Mouse (Mus musculus): ENCODE data around the gene Cryba2. TPM values are rescaled to one million over a fixed set of nuclear protein-coding genes. Genes with fewer than 3 reads are reported as not detected.

The Cryba2 gene
- polyA plus RNA-seq, 1 experiment from 2014 or later: not detected

DNA sequence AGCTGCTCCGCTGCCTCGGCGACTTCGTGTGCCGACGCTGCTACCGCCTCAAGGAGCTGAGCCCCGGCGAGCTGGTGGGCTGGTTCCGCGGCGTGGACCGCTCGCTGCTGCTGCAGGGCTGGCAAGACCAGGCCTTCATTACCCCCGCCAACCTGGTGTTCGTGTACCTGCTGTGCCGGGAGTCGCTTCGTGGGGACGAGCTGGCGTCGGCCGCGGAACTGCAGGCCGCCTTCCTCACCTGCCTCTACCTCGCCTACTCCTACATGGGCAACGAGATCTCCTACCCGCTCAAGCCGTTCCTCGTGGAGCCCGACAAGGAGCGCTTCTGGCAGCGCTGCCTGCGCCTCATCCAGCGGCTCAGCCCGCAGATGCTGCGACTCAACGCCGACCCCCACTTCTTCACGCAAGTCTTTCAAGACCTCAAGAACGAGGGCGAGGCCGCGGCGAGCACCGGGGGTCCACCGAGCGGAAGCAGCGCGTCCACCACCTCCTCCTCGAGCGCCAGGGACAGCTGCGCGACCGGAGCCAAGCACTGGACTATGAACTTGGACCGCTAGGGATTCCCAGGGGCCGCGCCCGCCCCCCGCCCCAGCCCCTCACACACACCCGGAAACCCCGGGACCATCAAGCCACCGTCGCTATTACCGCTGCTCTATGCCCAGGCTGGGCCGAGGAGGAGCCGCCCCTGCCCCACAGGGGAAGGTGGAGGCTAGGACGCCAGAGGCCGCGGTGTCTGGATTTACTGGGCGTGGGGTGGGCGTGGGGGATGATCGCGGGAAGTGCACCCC, 37.1 kb downstream of the Cryba2 start:
- H3K4me1 ChIP-seq: peaks cover 21% of the 10 kb centered on the region; the same call in 1 of the 2 replicates
- H3K9me3 ChIP-seq (replicated peaks): no peaks in the 10 kb centered on the region
- H3K4me3 ChIP-seq: peak overlapping the region; percentile 56
- peaks cover 99% of the 10 kb centered on the region for H3K27me3 ChIP-seq (replicated peaks)
- H3K36me3 ChIP-seq: no peaks in the 10 kb centered on the region
- no peak for ATAC-seq
- 2% methylated on average over 74 of the region's 74 CpGs for WGBS (ENCODE audit: insufficient replicate concordance)
- no peak overlapping the region for H3K27ac ChIP-seq
- no peak overlapping the region for H3K9ac ChIP-seq
- peak overlapping the region; percentile 72 for H3K4me2 ChIP-seq

DNA sequence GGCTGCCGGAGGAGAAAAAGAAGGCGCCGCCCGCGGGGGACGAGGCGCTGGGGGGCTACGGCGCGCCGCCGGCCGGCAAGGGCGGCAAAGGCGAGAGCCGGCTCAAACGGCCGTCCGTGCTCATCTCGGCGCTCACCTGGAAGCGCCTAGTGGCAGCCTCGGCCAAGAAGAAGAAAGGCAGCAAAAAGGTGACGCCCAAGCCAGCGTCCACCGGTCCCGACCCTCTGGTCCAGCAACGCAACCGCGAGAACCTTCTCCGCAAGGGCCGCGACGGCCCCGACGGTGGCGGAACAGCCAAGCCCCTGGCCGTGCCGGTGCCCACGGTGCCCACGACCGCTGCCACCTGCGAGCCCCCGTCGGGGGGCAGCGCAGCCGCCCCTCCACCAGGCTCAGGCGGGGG, 37.8 kb downstream of the Cryba2 start:
- no peak overlapping the region for H3K9ac ChIP-seq
- H3K9me3 ChIP-seq (replicated peaks): no peaks in the 10 kb centered on the region
- peak overlapping the region; percentile 72 for H3K4me2 ChIP-seq
- WGBS (ENCODE audit: insufficient replicate concordance): 3% methylated on average over 44 of the region's 48 CpGs
- H3K27me3 ChIP-seq (replicated peaks): peaks cover 100% of the 10 kb centered on the region
- no peak for ATAC-seq
- peaks cover 21% of the 10 kb centered on the region; the same call in 1 of the 2 replicates for H3K4me1 ChIP-seq
- H3K27ac ChIP-seq: no peak overlapping the region
- no peaks in the 10 kb centered on the region for H3K36me3 ChIP-seq
- H3K4me3 ChIP-seq: peak overlapping the region; percentile 56

GRCm38 (mm10) chr1:74854306-74855056, 38.5 kb downstream of the Cryba2 start, which contains the start of gene Cdk5r2:
TSS of gene Cdk5r2 (plus strand) at chr1:74854934.
- 6% methylated on average over 33 of the region's 39 CpGs for WGBS (ENCODE audit: insufficient replicate concordance)
- peak within 1 kb of the TSS; percentile 72 for H3K4me2 ChIP-seq
- peak; percentile 59 for ATAC-seq
- no peaks in the 10 kb centered on the region for H3K36me3 ChIP-seq
- H3K27ac ChIP-seq: no peak within 1 kb of the TSS
- no peak within 1 kb of the TSS for H3K9ac ChIP-seq
- H3K27me3 ChIP-seq (replicated peaks): peaks cover 99% of the 10 kb centered on the region
- H3K9me3 ChIP-seq (replicated peaks): no peaks in the 10 kb centered on the region
- H3K4me1 ChIP-seq: peaks cover 21% of the 10 kb centered on the region; the same call in 1 of the 2 replicates
- peak within 1 kb of the TSS; percentile 56 for H3K4me3 ChIP-seq

DNA sequence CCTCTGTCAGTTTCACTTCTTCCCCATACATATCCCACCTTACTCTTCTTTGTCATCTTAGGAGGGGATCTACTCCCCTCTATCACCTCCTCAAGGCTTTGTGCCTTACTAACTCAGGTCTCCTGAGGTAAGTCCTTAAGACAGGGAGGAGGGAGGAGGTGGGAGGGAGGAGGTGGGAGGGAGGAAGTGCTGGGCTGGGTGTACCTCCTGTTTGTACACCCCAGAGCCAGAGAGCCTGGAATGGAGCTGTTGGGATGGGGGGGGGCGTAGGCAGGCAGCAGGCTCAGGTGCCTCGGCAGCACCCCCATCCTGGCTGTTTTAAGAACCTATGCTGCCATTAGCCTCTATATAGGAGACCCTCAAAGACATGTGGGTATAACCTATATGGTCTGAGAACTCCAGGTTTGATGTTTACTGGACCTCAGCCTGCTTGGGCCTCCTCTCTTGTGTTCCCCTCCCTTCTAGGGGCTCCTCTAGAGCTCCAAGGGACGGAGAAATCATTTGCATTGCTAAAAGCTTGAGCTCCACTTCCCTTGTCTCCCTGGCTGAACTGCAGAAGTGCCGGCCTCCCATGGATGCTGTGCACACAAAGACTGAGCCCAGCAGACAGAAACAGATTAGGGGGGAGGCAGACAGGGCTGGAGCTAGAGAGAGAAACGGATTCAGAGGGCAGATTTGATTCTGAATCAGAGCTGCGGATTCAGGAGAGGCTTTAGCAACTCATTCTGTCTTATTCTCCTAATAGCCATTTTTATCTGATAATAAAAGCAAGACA, 41.8 kb downstream of the Cryba2 start:
- peaks cover 14% of the 10 kb centered on the region; the same call in 1 of the 2 replicates for H3K4me1 ChIP-seq
- H3K4me2 ChIP-seq: no peak overlapping the region
- H3K27me3 ChIP-seq (replicated peaks): peaks cover 87% of the 10 kb centered on the region
- H3K27ac ChIP-seq: no peak overlapping the region
- no peak overlapping the region for H3K4me3 ChIP-seq
- no peaks in the 10 kb centered on the region for H3K36me3 ChIP-seq
- no peak for ATAC-seq
- no peak overlapping the region for H3K9ac ChIP-seq
- H3K9me3 ChIP-seq (replicated peaks): no peaks in the 10 kb centered on the region
- WGBS (ENCODE audit: insufficient replicate concordance): 7% methylated on average over 6 of the region's 6 CpGs

DNA sequence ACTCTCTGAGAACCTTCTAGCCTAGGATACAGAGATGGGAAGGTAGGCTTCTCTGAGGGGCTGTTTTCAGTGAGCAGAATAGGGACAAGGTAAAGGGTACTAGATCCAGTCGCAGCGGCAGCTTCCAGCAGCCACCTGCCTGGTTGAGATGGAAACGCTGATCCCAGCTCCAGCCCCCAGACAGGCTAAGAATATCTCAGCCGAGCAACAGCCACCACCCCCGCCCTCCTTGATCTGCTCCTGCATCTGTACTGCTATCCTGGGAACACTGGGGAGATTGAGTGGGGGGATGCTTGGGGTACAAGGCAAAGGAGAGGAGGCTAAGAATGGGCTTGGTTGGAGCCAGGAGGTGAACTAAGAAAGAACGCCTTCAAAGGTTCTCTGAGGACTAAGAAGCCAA, 42.7 kb downstream of the Cryba2 start:
- H3K4me3 ChIP-seq: no peak overlapping the region
- no peak overlapping the region for H3K27ac ChIP-seq
- H3K27me3 ChIP-seq (replicated peaks): peaks cover 81% of the 10 kb centered on the region
- no peak for ATAC-seq
- H3K36me3 ChIP-seq: no peaks in the 10 kb centered on the region
- H3K9ac ChIP-seq: no peak overlapping the region
- no peaks in the 10 kb centered on the region for H3K9me3 ChIP-seq (replicated peaks)
- 12% methylated on average over 6 of the region's 6 CpGs for WGBS (ENCODE audit: insufficient replicate concordance)
- no peak overlapping the region for H3K4me2 ChIP-seq
- H3K4me1 ChIP-seq: peaks cover 10% of the 10 kb centered on the region; the same call in 1 of the 2 replicates

DNA sequence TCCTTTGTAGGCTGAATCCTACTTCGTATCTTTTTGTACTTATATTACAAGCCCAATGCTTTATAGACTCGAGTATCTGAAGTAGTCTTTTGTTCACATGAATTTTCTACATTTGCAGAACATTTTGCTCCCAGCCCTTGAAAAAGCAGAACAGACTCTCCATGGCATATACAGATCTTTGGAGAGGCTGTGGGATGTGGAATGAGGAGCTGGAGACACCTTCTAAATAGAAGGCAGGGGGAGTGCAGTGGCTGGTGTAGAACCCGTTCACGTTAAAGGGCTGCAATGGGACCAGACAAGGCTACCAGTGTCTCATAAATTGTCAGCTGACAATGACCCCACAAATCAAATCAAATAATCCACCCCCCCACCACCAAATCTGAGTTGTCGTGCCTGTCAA, 44.0 kb downstream of the Cryba2 start:
- ATAC-seq: no peak
- Histone ChIP-seq H3K4me2 (no peak overlapping the region), H3K9ac (no peak overlapping the region), H3K27ac (no peak overlapping the region), H3K36me3 (no peaks in the 10 kb centered on the region), H3K4me1 (no peaks in the 10 kb centered on the region), H3K4me3 (no peak overlapping the region), H3K27me3 (replicated peaks) (peaks cover 79% of the 10 kb centered on the region), H3K9me3 (replicated peaks) (no peaks in the 10 kb centered on the region)
- WGBS (ENCODE audit: insufficient replicate concordance): 44% methylated on average over 5 of the region's 5 CpGs

GRCm38 (mm10) chr1:74846341-74846740, 46.6 kb downstream of the Cryba2 start:
- Histone ChIP-seq H3K36me3 (no peaks in the 10 kb centered on the region), H3K4me1 (no peaks in the 10 kb centered on the region), H3K9ac (no peak overlapping the region), H3K4me2 (no peak overlapping the region), H3K27ac (no peak overlapping the region), H3K4me3 (no peak overlapping the region), H3K27me3 (replicated peaks) (peaks cover 65% of the 10 kb centered on the region), H3K9me3 (replicated peaks) (no peaks in the 10 kb centered on the region)
- WGBS (ENCODE audit: insufficient replicate concordance): 25% methylated on average over 9 of the region's 9 CpGs
- ATAC-seq: no peak

- H3K9me3 ChIP-seq (replicated peaks): no peaks in the 10 kb centered on the region
- H3K27ac ChIP-seq: no peak overlapping the region
- H3K9ac ChIP-seq: no peak overlapping the region
- H3K36me3 ChIP-seq: no peaks in the 10 kb centered on the region
- H3K4me3 ChIP-seq: no peak overlapping the region
- H3K27me3 ChIP-seq (replicated peaks): peaks cover 46% of the 10 kb centered on the region
- ATAC-seq: no peak
- 70% methylated on average over 5 of the region's 5 CpGs for WGBS (ENCODE audit: insufficient replicate concordance)
- no peak overlapping the region for H3K4me2 ChIP-seq
- H3K4me1 ChIP-seq: no peaks in the 10 kb centered on the region
Observed at GRCm38 (mm10) chr1:74843090-74843489, 49.9 kb downstream of the Cryba2 start.

MicroRNA genes within 50 kb of the gene (microRNA counts, 519-probe panel; counts per million panel counts)
- 4,135 counts per million, percentile 78 among the panel's probes with 10 or more counts for microRNA mmu-miR-375

Small RNAs within 50 kb of the gene (microRNA-seq; reads per million reads assigned to microRNA genes)
- 2,591 reads per million, percentile 82 among the genes with 10 or more reads in this experiment for gene Mir375

Other genes starting within 250 kb of the Cryba2 start
- 15.4 and 17.8 TPM in 2 replicates for gene Ttll4, start 231.4 kb downstream of the Cryba2 start, polyA plus RNA-seq (2016; fragmentation: Nextera tagmentation; extraction: Ambion mirVana)
- 2.3 and 2.8 TPM in 2 replicates for gene Cyp27a1, start 179.6 kb downstream of the Cryba2 start, polyA plus RNA-seq (2016; fragmentation: Nextera tagmentation; extraction: Ambion mirVana)
- 0.13 TPM in 1 of 2 replicates, not detected in the other for gene Prkag3, start 143.9 kb downstream of the Cryba2 start, polyA plus RNA-seq (2016; fragmentation: Nextera tagmentation; extraction: Ambion mirVana)
- gene Wnt6, start 121.3 kb downstream of the Cryba2 start, polyA plus RNA-seq (2016; fragmentation: Nextera tagmentation; extraction: Ambion mirVana): 0.13 and 0.86 TPM in 2 replicates
- gene Wnt10a, start 101.6 kb downstream of the Cryba2 start, polyA plus RNA-seq (2016; fragmentation: Nextera tagmentation; extraction: Ambion mirVana): not detected in 2 replicates
- gene Cdk5r2, start 38.2 kb downstream of the Cryba2 start, polyA plus RNA-seq (2016; fragmentation: Nextera tagmentation; extraction: Ambion mirVana): not detected in 2 replicates
- 0.29 and 0.36 TPM in 2 replicates for gene Fev, start 7.7 kb downstream of the Cryba2 start, polyA plus RNA-seq (2016; fragmentation: Nextera tagmentation; extraction: Ambion mirVana)
- gene Cfap65, start 42.5 kb upstream of the Cryba2 start, polyA plus RNA-seq (2016; fragmentation: Nextera tagmentation; extraction: Ambion mirVana): not detected in 2 replicates
- 2.9 and 3.0 TPM in 2 replicates for gene Ihh, start 58.5 kb upstream of the Cryba2 start, polyA plus RNA-seq (2016; fragmentation: Nextera tagmentation; extraction: Ambion mirVana)
- 6.7 and 6.8 TPM in 2 replicates for gene Nhej1, start 232.1 kb upstream of the Cryba2 start, polyA plus RNA-seq (2016; fragmentation: Nextera tagmentation; extraction: Ambion mirVana)
- 0.36 and 1.1 TPM in 2 replicates for gene Slc23a3, start 240.7 kb upstream of the Cryba2 start, polyA plus RNA-seq (2016; fragmentation: Nextera tagmentation; extraction: Ambion mirVana)
- gene Cnppd1, start 249.6 kb upstream of the Cryba2 start, polyA plus RNA-seq (2016; fragmentation: Nextera tagmentation; extraction: Ambion mirVana): 53.2 and 54.0 TPM in 2 replicates
- gene Retreg2, start 249.6 kb upstream of the Cryba2 start, polyA plus RNA-seq (2016; fragmentation: Nextera tagmentation; extraction: Ambion mirVana): 69.4 and 73.5 TPM in 2 replicates

Data from liver, embryonic 12.5 days (tissue).